Mouse (Mus musculus) brain, embryonic 14.5 days (tissue): ENCODE measurements around the gene Clba1. TPM values are rescaled to one million over a fixed set of nuclear protein-coding genes. Genes with fewer than 3 reads are reported as not detected.
"Not testable (repeated sequence)": the region's sequence is repeated elsewhere in the genome, so short reads cannot be mapped to it uniquely, and the experiment has no call there.

Source experiments
- DNase-seq: peaks from one replicate; pipeline ENCODE4 v3.0.0-alpha.2; 2011; ENCODE audit warnings: low read depth
- CTCF ChIP-seq: fragments of 200-500 bp; IDR thresholded peaks from 2 replicates; pipeline ENCODE4 v1.5.1; 2012; ENCODE audit warnings: inconsistent platforms, mild to moderate bottlenecking, moderate library complexity, borderline replicate concordance; ENCODE audit not compliant: insufficient read depth, insufficient read length; ENCODE audit errors: extremely low read depth
- POLR2A ChIP-seq: fragments of 200-500 bp; IDR thresholded peaks from 2 replicates; pipeline ENCODE4 v1.6.1; 2012; ENCODE audit warnings: mild to moderate bottlenecking, inconsistent platforms, borderline replicate concordance; ENCODE audit not compliant: poor library complexity, insufficient read depth, insufficient read length, severe bottlenecking; ENCODE audit errors: extremely low read depth
- polyA plus RNA-seq: library from polyadenylated mRNA; depleted of rRNA; stranded (reverse); fragments of >200 nt; gene quantifications from 2 replicates; pipeline ENCODE4 v1.2.3, GENCODE M21; 2012

Gene Clba1
- polyA plus RNA-seq, 1 experiment, result 14.7 TPM

DNA sequence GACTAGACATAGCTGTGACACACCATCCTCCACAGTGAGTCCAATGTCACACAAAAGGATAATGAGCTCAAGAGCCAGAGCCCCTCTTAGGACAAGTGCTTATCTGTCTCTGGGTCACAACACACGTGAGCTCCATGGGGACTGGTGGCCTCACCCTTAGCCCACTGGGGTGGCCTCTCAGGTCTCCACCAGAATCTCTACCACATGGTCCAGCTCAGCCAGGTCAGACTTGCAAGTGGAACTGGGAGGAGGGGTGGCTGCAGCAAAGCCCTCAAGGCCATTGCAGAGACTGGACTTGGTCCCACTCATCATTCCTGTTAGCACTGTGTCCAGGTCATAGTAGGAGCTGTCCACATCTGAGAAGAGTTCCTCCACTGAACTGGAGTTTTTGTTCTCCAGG lies 12.5 kb downstream of the Clba1 start:
- TF ChIP-seq POLR2A, result no peak
- no peak for TF ChIP-seq CTCF
- DNase-seq, result no peak

- TF ChIP-seq CTCF (no peak), POLR2A (no peak)
- no peak for DNase-seq
Measured at GRCm38 (mm10) chr12:112821974-112822373, 13.2 kb downstream of the Clba1 start.

DNA sequence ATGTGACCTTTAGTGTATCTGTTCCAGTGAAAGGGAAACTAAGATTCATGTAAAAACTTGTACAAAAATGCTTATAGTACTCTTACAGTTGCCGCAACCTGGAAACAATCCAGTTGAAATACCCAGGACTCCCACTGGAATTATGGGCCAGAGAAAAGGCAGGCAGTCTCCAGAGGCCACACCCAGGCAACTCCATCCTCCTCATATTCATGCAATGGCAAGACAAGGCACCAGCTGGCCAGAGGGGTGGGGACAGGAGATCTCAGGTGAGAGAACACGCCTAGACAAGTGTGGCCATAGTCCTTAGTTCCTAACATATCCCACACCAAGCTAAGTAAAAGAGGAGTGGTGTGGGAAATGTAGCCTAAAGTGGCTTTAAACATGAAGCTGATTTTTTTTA lies 13.9 kb downstream of the Clba1 start:
- TF ChIP-seq CTCF (no peak), POLR2A (no peak)
- no peak for DNase-seq

DNA sequence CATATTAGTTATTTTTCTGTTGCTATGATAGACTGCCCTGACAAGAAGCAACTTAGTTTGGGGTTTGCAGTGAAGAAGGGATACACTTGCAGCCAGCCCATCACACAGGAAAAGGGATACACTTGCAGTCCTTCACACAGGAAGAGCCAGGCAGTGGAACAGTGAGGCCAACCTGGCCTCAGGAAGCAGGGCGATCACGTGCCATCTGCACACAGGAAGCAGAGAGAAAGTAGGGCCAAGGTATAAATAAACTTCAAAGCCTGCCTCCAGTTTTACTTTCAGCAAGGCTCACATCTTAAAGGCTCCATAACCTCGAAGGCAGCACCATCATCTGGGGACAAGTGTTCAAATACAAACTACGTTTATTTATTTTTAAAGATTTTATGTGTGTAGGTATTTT lies 14.5 kb downstream of the Clba1 start:
- no peak for DNase-seq
- TF ChIP-seq POLR2A (no peak), CTCF (no peak)

DNA sequence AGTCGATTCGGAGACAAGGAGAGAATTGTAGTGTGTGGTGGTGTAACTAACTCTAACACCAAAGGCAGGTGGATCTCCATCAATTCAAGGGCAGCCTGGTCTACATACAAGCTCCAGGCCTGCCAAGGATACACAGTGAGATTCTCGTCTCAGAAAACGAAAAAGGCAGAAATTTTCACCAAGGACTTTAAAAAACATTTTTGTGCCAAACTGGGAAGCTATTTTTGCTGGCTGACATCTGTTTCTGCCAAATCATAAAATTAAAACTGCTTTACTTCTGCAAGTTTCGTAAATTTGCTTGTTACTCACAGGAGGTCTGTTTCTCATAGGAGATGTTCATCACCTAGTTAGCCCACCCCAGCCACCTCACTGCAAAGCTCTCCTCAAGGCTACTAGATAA lies 17.2 kb downstream of the Clba1 start:
- DNase-seq, result no peak
- TF ChIP-seq POLR2A, result no peak
- no peak for TF ChIP-seq CTCF

GRCm38 (mm10) chr12:112828501-112829243 lies 19.9 kb downstream of the Clba1 start:
- DNase-seq, result no peak
- TF ChIP-seq POLR2A (no peak), CTCF (no peak)

GRCm38 (mm10) chr12:112829244-112829864 lies 20.6 kb downstream of the Clba1 start, which contains the start of gene Cdca4:
TSS of gene Cdca4 (minus strand) at chr12:112829423.
- TF ChIP-seq POLR2A, result peak; percentile 93
- TF ChIP-seq CTCF, result no peak
- peak; percentile 99 for DNase-seq

DNA sequence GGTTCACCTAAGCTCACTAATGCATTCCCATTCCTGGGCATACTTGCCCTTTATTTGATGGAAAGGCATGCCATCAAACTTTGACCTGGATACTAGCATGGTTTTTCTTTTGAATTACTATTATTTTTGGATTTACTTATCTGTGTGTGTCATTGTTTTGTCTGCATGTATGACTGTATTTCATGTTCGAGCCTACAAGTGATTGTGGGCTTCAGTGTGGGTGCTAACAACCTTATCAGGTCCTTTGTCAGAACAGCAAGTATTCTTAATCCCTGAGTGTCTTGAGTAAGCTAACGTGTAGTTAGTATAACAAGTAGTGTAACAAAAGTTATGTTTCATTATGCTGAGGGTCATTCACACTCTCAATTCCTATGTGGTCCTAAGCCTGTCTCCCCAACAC lies 21.4 kb downstream of the Clba1 start:
- TF ChIP-seq CTCF (no peak), POLR2A (no peak)
- peak; percentile 22 for DNase-seq

DNA sequence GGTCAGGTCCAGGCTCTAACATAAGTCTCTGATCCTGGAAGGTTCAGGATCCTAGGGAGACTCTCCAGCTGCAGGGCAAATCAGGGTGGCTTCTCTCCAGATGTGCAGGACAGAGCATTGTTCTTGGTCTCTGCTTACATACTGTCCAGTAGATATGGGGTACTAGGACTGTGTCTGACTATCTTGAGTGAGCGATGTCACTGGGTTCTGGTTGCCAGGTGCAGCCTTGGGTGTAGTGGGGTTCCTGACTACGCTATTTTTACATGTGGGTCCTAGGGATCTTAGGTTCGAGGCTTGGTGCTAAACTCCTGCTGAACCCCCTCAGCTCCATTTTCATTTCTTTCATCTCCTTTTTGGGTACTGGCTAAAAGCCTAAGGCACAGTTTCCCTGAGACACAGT lies 21.8 kb downstream of the Clba1 start:
- no peak for DNase-seq
- no peak for TF ChIP-seq CTCF
- TF ChIP-seq POLR2A, result no peak

DNA sequence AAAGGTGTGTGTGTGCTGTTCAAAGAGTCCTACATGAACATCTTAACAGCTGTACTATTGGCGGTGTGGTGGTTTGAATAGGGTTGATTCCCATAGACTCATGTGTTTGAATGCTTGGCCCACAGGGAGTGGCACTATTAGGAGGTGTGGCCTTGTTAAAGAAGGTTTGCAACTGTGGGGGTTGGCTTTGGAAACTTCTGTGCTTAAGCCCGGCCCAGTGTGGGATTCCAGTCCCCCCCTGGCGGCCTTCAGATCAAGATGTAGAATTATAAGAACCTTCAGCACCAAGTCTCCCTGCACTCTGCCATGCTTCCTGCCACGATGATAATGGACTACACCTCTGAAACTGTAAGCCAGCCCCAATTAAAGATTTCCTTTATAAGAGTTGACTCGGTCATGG lies 23.7 kb downstream of the Clba1 start:
- DNase-seq, result no peak
- no peak for TF ChIP-seq POLR2A

DNA sequence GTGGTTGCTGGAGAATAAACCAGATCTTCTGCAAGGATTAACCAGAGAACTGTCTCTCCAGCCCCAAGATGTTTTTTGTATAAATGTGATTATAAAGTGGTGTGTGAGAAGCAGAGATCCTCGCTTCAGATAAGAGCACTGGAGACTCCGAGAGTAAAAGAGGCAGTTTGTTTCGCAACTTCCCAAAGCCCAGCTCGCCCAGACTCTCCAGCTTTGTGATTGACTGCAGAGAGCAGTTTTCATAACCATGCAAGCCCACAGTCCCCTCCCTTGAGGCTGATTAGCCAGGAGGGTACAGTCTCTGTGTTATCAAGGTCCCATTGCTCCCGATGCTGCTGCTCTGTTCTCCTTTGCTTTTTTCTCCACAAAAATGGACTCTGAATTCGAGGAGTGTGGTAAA lies 24.8 kb downstream of the Clba1 start:
- no peak for DNase-seq
- TF ChIP-seq CTCF (no peak), POLR2A (no peak)

GRCm38 (mm10) chr12:112835046-112835445 lies 26.3 kb downstream of the Clba1 start:
- DNase-seq, result no peak
- TF ChIP-seq POLR2A, result no peak
- TF ChIP-seq CTCF, result no peak

- no peak for DNase-seq
- TF ChIP-seq POLR2A (no peak), CTCF (no peak)
Measured at GRCm38 (mm10) chr12:112840209-112841086, 31.7 kb downstream of the Clba1 start.

GRCm38 (mm10) chr12:112841338-112841892 lies 32.7 kb downstream of the Clba1 start:
- not testable (repeated sequence) for DNase-seq

DNA sequence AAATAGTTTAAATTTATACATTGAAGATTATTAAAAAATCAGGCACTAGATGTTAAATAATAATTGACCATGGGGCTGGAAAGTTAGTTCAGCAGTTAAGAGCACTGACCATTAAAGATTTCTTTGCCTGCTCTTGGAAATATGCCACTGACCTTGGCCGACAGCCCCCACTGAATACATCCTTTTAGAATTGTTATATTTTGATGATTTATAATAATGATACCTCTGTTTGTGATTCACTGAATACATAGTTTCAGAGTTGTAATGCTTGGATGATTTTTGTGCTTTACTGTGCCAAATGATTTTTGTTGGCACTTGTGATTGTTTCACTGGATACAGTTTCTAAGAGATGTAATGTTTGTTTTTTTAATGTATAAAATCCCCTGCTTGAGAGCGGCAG lies 33.4 kb downstream of the Clba1 start:
- not testable (repeated sequence) for DNase-seq
